Mouse (Mus musculus) heart, embryonic 14.5 days (tissue): Measurements from ENCODE around the gene Pth1r. TPM values are rescaled to one million over a fixed set of nuclear protein-coding genes. Genes with fewer than 3 reads are reported as not detected.

Experiments
- ATAC-seq: fragments of 200-750 bp; cut with Nextera tagmentation; 2 replicates; pipeline ENCODE4 v1.8.0; 2017; ENCODE audit warnings: low read depth, moderate TSS enrichment; ENCODE audit not compliant: insufficient number of reproducible peaks, insufficient read depth, low FRiP score
- H3K27ac ChIP-seq, 2 experiments: fragments of 200-500 bp in 1 of 2; fragments of 300-500 bp in 1 of 2; sonication (generic) in 1 of 2; replicated peaks in 1 of 2; 2 replicates each; pipeline ENCODE4 v1.5.1; 2012 to 2014; ENCODE audit warnings: low read depth in 2 of 2, low read length in 2 of 2, control low read depth in 1 of 2, mild to moderate bottlenecking in 1 of 2, mixed read lengths in 1 of 2; ENCODE audit not compliant: control insufficient read depth in 1 of 2, insufficient read depth in 1 of 2
- H3K27me3 ChIP-seq: fragments of 300-500 bp; sonication (generic); 2 replicates; pipeline ENCODE4 v1.6.1; 2014; ENCODE audit warnings: mild to moderate bottlenecking, low read length, control low read depth; ENCODE audit not compliant: control insufficient read depth, insufficient read depth
- H3K36me3 ChIP-seq: fragments of 300-500 bp; sonication (generic); 2 replicates; pipeline ENCODE4 v1.6.1; 2014; ENCODE audit warnings: mild to moderate bottlenecking, control low read depth, low read length, mixed read lengths; ENCODE audit not compliant: control insufficient read depth, insufficient read depth
- H3K4me1 ChIP-seq, 2 experiments: fragments of 200-500 bp in 1 of 2; fragments of 300-500 bp in 1 of 2; sonication (generic) in 1 of 2; 2 replicates each; pipeline ENCODE4 v1.6.1; 2012 to 2014; ENCODE audit warnings: low read length in 2 of 2, control low read depth in 1 of 2, mixed read lengths in 1 of 2; ENCODE audit not compliant: control insufficient read depth in 2 of 2, insufficient read depth in 2 of 2
- H3K4me2 ChIP-seq: fragments of 300-500 bp; sonication (generic); 2 replicates; pipeline ENCODE4 v1.6.1; 2014; ENCODE audit warnings: mild to moderate bottlenecking, low read length
- H3K4me3 ChIP-seq, 2 experiments: fragments of 200-500 bp in 1 of 2; fragments of 300-500 bp in 1 of 2; sonication (generic) in 1 of 2; 2 replicates each; pipeline ENCODE4 v1.5.1; 2012 to 2014; ENCODE audit warnings: low read length in 2 of 2, mild to moderate bottlenecking in 2 of 2, control low read depth in 1 of 2, low read depth in 1 of 2, moderate library complexity in 1 of 2; ENCODE audit not compliant: control insufficient read depth in 1 of 2, insufficient read depth in 1 of 2
- H3K9ac ChIP-seq: fragments of 300-500 bp; sonication (generic); 2 replicates; pipeline ENCODE4 v1.6.1; 2014; ENCODE audit warnings: mild to moderate bottlenecking, low read length
- H3K9me3 ChIP-seq: fragments of 300-500 bp; sonication (generic); 2 replicates; pipeline ENCODE4 v1.6.1; 2016; ENCODE audit warnings: low read length, control low read depth; ENCODE audit not compliant: control insufficient read depth
- WGBS: fragments of 180-500 bp; shearing (Covaris S2); extraction: QIAGEN DNeasy Blood & Tissue Kit; methylation state at CpG from one replicate; pipeline ENCODE4 v1.1.7; 2014; 5-methylcytosine and 5-hydroxymethylcytosine counted together
- polyA plus RNA-seq: library from polyadenylated mRNA; unstranded; fragments of >200 nt; fragmentation: Nextera tagmentation; extraction: Ambion mirVana; gene quantifications from 2 replicates; pipeline ENCODE4 v1.2.1, GENCODE M21; 2014

Pth1r gene
- polyA plus RNA-seq, 1 experiment from 2014 or later, result 22.2 TPM

- H3K4me1 ChIP-seq, result peaks cover 48 to 66% of the 10 kb centered on the region in 2 experiments
These were observed 68.1 kb downstream of the Pth1r start for GRCm38 (mm10) chr9:110678886-110679285.

GRCm38 (mm10) chr9:110676492-110676911 is 70.4 kb downstream of the Pth1r start:
- peaks cover 50 to 68% of the 10 kb centered on the region in 2 experiments for H3K4me1 ChIP-seq
- H3K36me3 ChIP-seq, result no peaks in the 10 kb centered on the region
- no peaks in the 10 kb centered on the region for H3K27me3 ChIP-seq
- no peak for ATAC-seq
- H3K27ac ChIP-seq, result no peak overlapping the region
- H3K4me3 ChIP-seq, result no peak overlapping the region
- H3K9me3 ChIP-seq, result no peaks in the 10 kb centered on the region
- no peak overlapping the region for H3K4me2 ChIP-seq
- 71% methylated on average over 8 of the region's 8 CpGs for WGBS
- H3K9ac ChIP-seq, result no peak overlapping the region

More at GRCm38 (mm10) chr9:110678886-110679285, 68.1 kb downstream of the Pth1r start:
- Histone ChIP-seq H3K9ac (no peak overlapping the region), H3K9me3 (no peaks in the 10 kb centered on the region), H3K27ac (no peak overlapping the region), H3K4me3 (no peak overlapping the region), H3K27me3 (no peaks in the 10 kb centered on the region), H3K36me3 (no peaks in the 10 kb centered on the region), H3K4me2 (no peak overlapping the region)
- ATAC-seq, result no peak
- WGBS, result 64% methylated on average over 5 of the region's 5 CpGs

GRCm38 (mm10) chr9:110673107-110673752 is 73.7 kb downstream of the Pth1r start:
- Histone ChIP-seq H3K4me2 (0 out of 2 replicates have a peak overlapping the region, but pooled peaks have one; percentile 16), H3K36me3 (no peaks in the 10 kb centered on the region), H3K27me3 (no peaks in the 10 kb centered on the region), H3K4me3 (no peak overlapping the region), H3K9me3 (no peaks in the 10 kb centered on the region), H3K27ac (peak overlapping the region; percentile 63 to 71), H3K4me1 (peaks cover 71 to 89% of the 10 kb centered on the region in 2 experiments), H3K9ac (peak overlapping the region; percentile 54; the same call in 1 of the 2 replicates)
- 44% methylated on average over 10 of the region's 10 CpGs for WGBS
- ATAC-seq, result peak; percentile 11; the same call in 1 of the 2 replicates

- ATAC-seq, result no peak
These were observed 74.4 kb downstream of the Pth1r start for GRCm38 (mm10) chr9:110672462-110673106.

More at GRCm38 (mm10) chr9:110672462-110673106, 74.4 kb downstream of the Pth1r start:
- H3K9me3 ChIP-seq, result no peaks in the 10 kb centered on the region
- H3K27me3 ChIP-seq, result no peaks in the 10 kb centered on the region
- H3K4me1 ChIP-seq, result peaks cover 71 to 89% of the 10 kb centered on the region in 2 experiments
- no peak overlapping the region for H3K4me3 ChIP-seq
- WGBS, result 62% methylated on average over 7 of the region's 7 CpGs
- peak overlapping the region; percentile 54; the same call in 1 of the 2 replicates for H3K9ac ChIP-seq
- no peaks in the 10 kb centered on the region for H3K36me3 ChIP-seq
- H3K4me2 ChIP-seq, result 0 out of 2 replicates have a peak overlapping the region, but pooled peaks have one; percentile 16
- H3K27ac ChIP-seq, result peak overlapping the region; percentile 5 to 71; a peak in 2 of 4 replicates

Other genes starting within 250 kb of the Pth1r start
- 32.7 and 35.6 TPM in 2 replicates for gene Setd2, start 214.5 kb downstream of the Pth1r start, polyA plus RNA-seq
- 8.4 and 12.2 TPM in 2 replicates for gene Nradd, start 122.7 kb downstream of the Pth1r start, polyA plus RNA-seq
- gene Nbeal2, start 93.0 kb downstream of the Pth1r start, polyA plus RNA-seq, result 2.4 and 2.7 TPM in 2 replicates
- gene Ccdc12, start 90.6 kb downstream of the Pth1r start, polyA plus RNA-seq, result 146 and 147 TPM in 2 replicates
- 4,569 and 4,875 TPM in 2 replicates for gene Myl3, start 5.3 kb downstream of the Pth1r start, polyA plus RNA-seq
- not detected in 2 replicates for gene Prss42, start 51.0 kb upstream of the Pth1r start, polyA plus RNA-seq
- gene Prss44, start 66.8 kb upstream of the Pth1r start, polyA plus RNA-seq, result not detected in 2 replicates
- not detected in 2 replicates for gene Prss43, start 79.5 kb upstream of the Pth1r start, polyA plus RNA-seq
- gene Prss45, start 87.4 kb upstream of the Pth1r start, polyA plus RNA-seq, result not detected in 2 replicates
- gene Prss46, start 97.4 kb upstream of the Pth1r start, polyA plus RNA-seq, result 0.22 TPM in 1 of 2 replicates, not detected in the other
- not detected in 2 replicates for gene Prss50, start 110.8 kb upstream of the Pth1r start, polyA plus RNA-seq
- 1.1 and 1.6 TPM in 2 replicates for gene Als2cl, start 132.7 kb upstream of the Pth1r start, polyA plus RNA-seq
- 0.16 and 0.20 TPM in 2 replicates for gene Tmie, start 133.0 kb upstream of the Pth1r start, polyA plus RNA-seq
- not detected in 2 replicates for gene Fam240a, start 169.7 kb upstream of the Pth1r start, polyA plus RNA-seq
- not detected in 2 replicates for gene Tdgf1, start 199.0 kb upstream of the Pth1r start, polyA plus RNA-seq
- 5.0 and 5.4 TPM in 2 replicates for gene Lrrc2, start 204.4 kb upstream of the Pth1r start, polyA plus RNA-seq
- 0.12 TPM in 1 of 2 replicates, not detected in the other for gene Rtp3, start 243.4 kb upstream of the Pth1r start, polyA plus RNA-seq